Mouse (Mus musculus) heart, embryonic 15.5 days (tissue): ENCODE data around the gene Wfs1. TPM values are rescaled to one million over a fixed set of nuclear protein-coding genes. Genes with fewer than 3 reads are reported as not detected.
"Not testable (repeated sequence)": the region's sequence is repeated elsewhere in the genome, so short reads cannot be mapped to it uniquely, and the experiment has no call there.

Source experiments
- ATAC-seq: fragments of 200-750 bp; cut with Nextera tagmentation; replicated peaks from 2 replicates; pipeline ENCODE4 v1.8.0; 2017; ENCODE audit warnings: low read depth, moderate TSS enrichment; ENCODE audit not compliant: insufficient number of reproducible peaks, insufficient read depth, low FRiP score
- H3K27ac ChIP-seq: fragments of 300-500 bp; sonication (generic); 2 replicates; pipeline ENCODE4 v1.5.1; 2015; ENCODE audit warnings: mild to moderate bottlenecking, inconsistent platforms
- H3K27me3 ChIP-seq: fragments of 300-500 bp; sonication (generic); 2 replicates; pipeline ENCODE4 v1.6.1; 2015; ENCODE audit warnings: inconsistent platforms
- H3K36me3 ChIP-seq: fragments of 300-500 bp; sonication (generic); 2 replicates; pipeline ENCODE4 v1.6.1; 2015; ENCODE audit warnings: mild to moderate bottlenecking, inconsistent platforms
- H3K4me1 ChIP-seq: fragments of 300-500 bp; sonication (generic); replicated peaks from 2 replicates; pipeline ENCODE4 v1.6.1; 2015; ENCODE audit warnings: inconsistent platforms
- H3K4me2 ChIP-seq: fragments of 300-500 bp; sonication (generic); 2 replicates; pipeline ENCODE4 v1.6.1; 2015; ENCODE audit warnings: inconsistent platforms, mild to moderate bottlenecking, moderate library complexity
- H3K4me3 ChIP-seq: fragments of 300-500 bp; sonication (generic); 2 replicates; pipeline ENCODE4 v1.5.1; 2015; ENCODE audit warnings: mild to moderate bottlenecking, inconsistent platforms
- H3K9ac ChIP-seq: fragments of 300-500 bp; sonication (generic); 2 replicates; pipeline ENCODE4 v1.6.1; 2015; ENCODE audit warnings: mild to moderate bottlenecking, inconsistent platforms
- H3K9me3 ChIP-seq: fragments of 300-500 bp; sonication (generic); replicated peaks from 2 replicates; pipeline ENCODE4 v1.6.1; 2016; ENCODE audit warnings: inconsistent platforms
- WGBS: fragments of 180-500 bp; shearing (Covaris S2); methylation state at CpG from one replicate; pipeline ENCODE4 v1.1.7; 2015; ENCODE audit warnings: mixed read lengths; 5-methylcytosine and 5-hydroxymethylcytosine counted together
- polyA plus RNA-seq: library from polyadenylated mRNA; unstranded; fragments of >200 nt; fragmentation: Nextera tagmentation; extraction: Ambion mirVana; gene quantifications from 2 replicates; pipeline ENCODE4 v1.2.1, GENCODE M21; 2015

Wfs1 gene
- polyA plus RNA-seq, 1 experiment from 2014 or later, result 15.4 TPM

DNA sequence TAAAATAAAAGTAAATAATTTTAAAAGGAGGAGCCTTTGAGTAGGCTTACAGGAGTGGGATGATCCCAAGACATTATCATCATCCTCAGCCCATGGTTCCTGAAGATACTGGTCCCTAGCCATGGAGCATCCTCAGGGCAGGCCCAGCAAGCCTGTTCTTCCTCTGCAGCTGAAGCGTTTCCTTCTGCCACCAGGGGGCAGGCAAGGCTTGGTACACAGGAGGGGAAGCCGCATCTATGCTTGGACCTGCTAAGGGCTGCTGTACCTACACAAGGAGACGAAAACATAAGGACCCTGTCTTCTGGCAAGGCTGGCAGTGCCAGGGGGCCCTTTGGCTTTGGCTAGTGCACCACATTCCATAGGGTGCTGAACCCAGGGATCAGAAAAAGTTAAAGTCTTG lies 40.2 kb downstream of the Wfs1 start:
- H3K4me1 ChIP-seq, result no peaks in the 10 kb centered on the region
- peaks cover 19% of the 10 kb centered on the region; the same call in 1 of the 2 replicates for H3K27me3 ChIP-seq
- H3K36me3 ChIP-seq, result no peaks in the 10 kb centered on the region
- no peak overlapping the region for H3K9ac ChIP-seq
- ATAC-seq, result no peak
- 7% methylated on average over 3 of the region's 3 CpGs for WGBS
- no peak overlapping the region for H3K4me3 ChIP-seq
- no peak overlapping the region for H3K4me2 ChIP-seq
- H3K27ac ChIP-seq, result no peak overlapping the region
- H3K9me3 ChIP-seq, result no peaks in the 10 kb centered on the region

DNA sequence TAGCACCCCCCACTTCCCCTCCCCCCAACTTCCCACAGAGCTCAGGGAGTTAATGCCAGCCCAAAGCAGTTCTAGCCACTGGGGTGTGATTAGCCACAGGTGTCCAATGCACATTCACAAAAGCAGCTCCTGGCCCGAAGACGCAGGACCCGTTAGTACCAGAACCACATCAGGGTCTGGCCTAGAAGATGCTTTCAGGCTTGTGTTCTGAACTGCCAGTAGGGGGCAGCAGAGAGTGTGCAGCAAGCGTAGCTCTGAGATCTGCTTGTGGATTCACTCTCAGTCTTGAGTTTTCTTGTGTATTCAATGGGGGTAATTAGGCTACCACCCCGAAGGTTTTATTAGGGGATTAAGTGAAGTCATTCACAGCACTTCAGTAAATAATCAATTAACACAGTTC lies 42.6 kb downstream of the Wfs1 start:
- WGBS, result 13% methylated on average over 5 of the region's 5 CpGs
- no peaks in the 10 kb centered on the region for H3K9me3 ChIP-seq
- H3K4me1 ChIP-seq, result no peaks in the 10 kb centered on the region
- no peak overlapping the region for H3K4me2 ChIP-seq
- H3K9ac ChIP-seq, result no peak overlapping the region
- H3K27me3 ChIP-seq, result peaks cover 10% of the 10 kb centered on the region; the same call in 1 of the 2 replicates
- no peak for ATAC-seq
- no peaks in the 10 kb centered on the region for H3K36me3 ChIP-seq
- H3K27ac ChIP-seq, result no peak overlapping the region
- H3K4me3 ChIP-seq, result no peak overlapping the region

DNA sequence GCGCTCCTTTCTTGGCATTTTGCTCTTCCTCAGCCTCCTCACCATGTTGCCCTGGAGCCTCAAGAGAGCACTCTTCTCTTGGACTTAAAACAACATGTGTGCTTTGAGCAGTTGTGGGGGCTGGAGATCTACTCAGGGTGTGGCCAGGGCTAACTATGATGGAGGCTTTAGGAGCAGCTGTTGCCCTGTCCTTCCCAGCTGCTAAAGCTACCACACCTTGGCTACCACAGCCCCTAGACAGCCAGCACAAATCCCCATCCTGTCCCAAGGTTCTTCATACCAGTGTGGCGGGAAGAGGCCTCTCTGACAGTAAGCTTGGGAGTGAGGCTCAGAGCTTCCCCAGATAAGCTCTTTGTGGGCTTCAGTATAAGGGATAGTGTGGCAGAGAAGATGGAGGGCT lies 43.3 kb downstream of the Wfs1 start:
- Histone ChIP-seq H3K9me3 (no peaks in the 10 kb centered on the region), H3K27me3 (peaks cover 10% of the 10 kb centered on the region; the same call in 1 of the 2 replicates), H3K9ac (no peak overlapping the region), H3K4me2 (no peak overlapping the region), H3K27ac (no peak overlapping the region), H3K4me1 (no peaks in the 10 kb centered on the region), H3K36me3 (no peaks in the 10 kb centered on the region), H3K4me3 (no peak overlapping the region)
- WGBS, result 72% methylated on average over 2 of the region's 2 CpGs
- no peak for ATAC-seq

DNA sequence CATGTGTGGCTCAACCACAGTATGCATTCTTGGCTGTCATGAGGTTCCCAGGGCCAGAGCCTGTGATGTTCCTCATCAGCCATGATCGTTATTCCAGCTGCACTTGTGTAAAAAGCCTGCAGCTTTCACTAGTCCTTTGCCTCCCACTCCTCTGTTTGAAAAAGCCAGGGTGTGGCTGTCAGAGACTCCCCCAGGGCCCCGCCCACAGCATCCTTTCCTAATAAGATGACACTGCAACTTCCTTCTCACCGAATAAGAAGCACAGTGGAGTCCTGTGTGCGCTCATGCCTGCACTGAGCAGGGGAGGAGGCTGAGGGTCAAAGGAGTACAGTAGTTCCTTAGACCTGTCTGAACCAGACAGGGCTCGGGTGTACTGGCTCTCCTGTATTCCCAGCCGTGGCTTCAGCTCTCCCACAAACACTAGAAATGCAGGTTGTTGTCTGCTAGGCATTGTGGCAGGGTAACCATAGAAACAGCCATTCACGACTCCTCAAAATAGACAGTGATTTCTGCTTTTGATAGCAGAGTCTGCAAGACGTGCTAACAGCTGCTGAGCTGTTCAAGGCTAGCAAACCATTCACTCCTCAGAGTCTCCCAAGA lies 43.8 kb downstream of the Wfs1 start:
- H3K4me2 ChIP-seq, result no peak overlapping the region

GRCm38 (mm10) chr5:36944552-36944951 lies 44.5 kb downstream of the Wfs1 start:
- Histone ChIP-seq H3K4me3 (no peak overlapping the region), H3K27me3 (peaks cover 9% of the 10 kb centered on the region; the same call in 1 of the 2 replicates), H3K36me3 (no peaks in the 10 kb centered on the region), H3K4me1 (no peaks in the 10 kb centered on the region), H3K9me3 (no peaks in the 10 kb centered on the region), H3K4me2 (no peak overlapping the region), H3K27ac (no peak overlapping the region), H3K9ac (no peak overlapping the region)
- 52% methylated on average over 5 of the region's 5 CpGs for WGBS
- no peak for ATAC-seq

More for the DNA sequence above, 43.8 kb downstream of the Wfs1 start:
- no peak for ATAC-seq
- Histone ChIP-seq H3K4me1 (no peaks in the 10 kb centered on the region), H3K9me3 (no peaks in the 10 kb centered on the region), H3K27me3 (peaks cover 10% of the 10 kb centered on the region; the same call in 1 of the 2 replicates), H3K27ac (no peak overlapping the region), H3K4me3 (no peak overlapping the region), H3K36me3 (no peaks in the 10 kb centered on the region), H3K9ac (no peak overlapping the region)
- WGBS, result 40% methylated on average over 8 of the region's 8 CpGs

GRCm38 (mm10) chr5:36942446-36942845 lies 46.6 kb downstream of the Wfs1 start:
- no peaks in the 10 kb centered on the region for H3K9me3 ChIP-seq
- H3K4me1 ChIP-seq, result no peaks in the 10 kb centered on the region
- no peak overlapping the region for H3K9ac ChIP-seq
- WGBS, result 86% methylated on average over 2 of the region's 2 CpGs
- no peak overlapping the region for H3K27ac ChIP-seq
- no peaks in the 10 kb centered on the region for H3K36me3 ChIP-seq
- ATAC-seq, result no peak
- H3K4me3 ChIP-seq, result no peak overlapping the region
- peaks cover 2% of the 10 kb centered on the region; the same call in 1 of the 2 replicates for H3K27me3 ChIP-seq
- no peak overlapping the region for H3K4me2 ChIP-seq

DNA sequence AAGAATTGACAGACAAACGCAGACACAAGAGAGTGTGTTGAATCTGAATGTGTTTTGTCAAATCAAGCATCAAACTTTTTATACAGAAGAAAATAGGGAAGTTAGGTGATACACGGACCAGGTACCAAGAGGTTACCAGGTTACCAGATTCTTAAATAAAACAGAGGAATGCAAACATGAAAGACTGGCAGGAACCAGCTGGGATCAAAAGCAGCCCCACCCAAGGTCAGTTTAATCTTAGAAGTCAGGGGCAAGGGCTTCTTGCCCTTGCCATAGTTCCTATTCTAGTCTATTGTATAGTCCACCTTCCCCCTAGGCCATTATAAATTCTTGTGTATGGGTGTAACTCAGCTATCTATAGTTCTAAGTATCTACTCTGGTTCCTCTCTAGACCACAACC lies 50.0 kb downstream of the Wfs1 start:
- not testable (repeated sequence) for H3K9me3 ChIP-seq, H3K27ac ChIP-seq, H3K9ac ChIP-seq, H3K4me3 ChIP-seq, ATAC-seq, H3K27me3 ChIP-seq, H3K4me2 ChIP-seq, H3K36me3 ChIP-seq
- H3K4me1 ChIP-seq, result peaks cover 19% of the 10 kb centered on the region
- WGBS, result 84% methylated on average over 2 of the region's 2 CpGs

- Histone ChIP-seq H3K9me3 (no peaks in the 10 kb centered on the region), H3K4me3 (no peak overlapping the region), H3K27me3 (no peaks in the 10 kb centered on the region), H3K36me3 (no peaks in the 10 kb centered on the region), H3K9ac (no peak overlapping the region), H3K4me2 (no peak overlapping the region), H3K27ac (no peak overlapping the region), H3K4me1 (peaks cover 19% of the 10 kb centered on the region)
- 84% methylated on average over 5 of the region's 5 CpGs for WGBS
- no peak for ATAC-seq
These were observed 51.0 kb downstream of the Wfs1 start for GRCm38 (mm10) chr5:36938021-36938420.

GRCm38 (mm10) chr5:36936548-36936947 lies 52.5 kb downstream of the Wfs1 start:
- no peaks in the 10 kb centered on the region for H3K27me3 ChIP-seq
- no peak overlapping the region for H3K4me3 ChIP-seq
- H3K9me3 ChIP-seq, result no peaks in the 10 kb centered on the region
- WGBS, result 51% methylated on average over 7 of the region's 7 CpGs
- no peaks in the 10 kb centered on the region for H3K36me3 ChIP-seq
- no peak for ATAC-seq
- no peak overlapping the region for H3K4me2 ChIP-seq
- peaks cover 19% of the 10 kb centered on the region for H3K4me1 ChIP-seq
- H3K27ac ChIP-seq, result no peak overlapping the region
- H3K9ac ChIP-seq, result no peak overlapping the region

DNA sequence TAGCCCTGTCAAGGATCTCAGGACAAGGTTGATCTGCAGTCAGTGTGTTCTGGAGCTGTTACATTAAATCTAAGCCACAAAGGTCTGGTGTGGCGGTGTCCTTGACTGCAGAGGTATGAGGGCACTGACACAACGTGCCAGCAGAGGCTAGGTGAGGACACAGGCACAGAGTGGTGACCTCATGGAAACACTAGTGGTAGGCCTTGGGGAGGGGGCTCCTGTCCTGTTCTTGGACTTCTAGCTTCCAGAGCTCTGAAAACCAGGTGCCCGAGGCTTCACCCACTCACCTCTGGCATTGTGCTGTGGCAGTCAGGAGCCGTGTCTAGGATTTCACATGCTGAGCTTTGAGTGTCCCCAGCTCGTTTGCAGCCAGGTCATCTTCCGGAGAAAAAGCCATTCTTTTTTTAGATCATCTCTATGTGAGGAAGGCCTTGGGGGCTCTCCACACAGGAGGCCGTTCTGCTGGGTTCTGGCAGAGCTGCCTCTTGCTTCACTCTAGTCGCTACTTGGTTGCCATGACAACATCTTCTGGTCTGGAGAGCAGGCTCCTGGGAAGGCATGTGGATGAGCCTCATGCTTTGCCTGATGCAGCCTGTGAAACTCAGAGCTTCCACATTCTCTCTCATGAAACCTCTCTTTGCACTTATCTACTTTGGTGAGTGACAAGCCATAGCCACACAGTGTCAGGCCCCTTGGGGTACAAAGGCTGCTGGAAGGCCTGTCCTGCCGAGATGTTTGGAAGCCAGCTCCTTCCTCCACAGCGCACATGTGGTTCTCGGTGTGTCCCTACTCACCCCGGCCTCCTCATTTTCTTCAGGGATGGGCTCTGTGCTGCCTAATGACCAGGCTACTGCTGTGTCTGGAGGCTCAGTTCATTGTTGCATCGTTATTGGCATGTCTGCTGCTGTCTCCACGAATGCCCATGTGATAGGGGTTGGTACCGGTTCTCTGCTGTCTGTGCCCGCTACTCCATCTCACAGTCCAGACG lies 53.2 kb downstream of the Wfs1 start:
- Histone ChIP-seq H3K4me3 (no peak overlapping the region), H3K9ac (no peak overlapping the region), H3K4me2 (no peak overlapping the region), H3K36me3 (no peaks in the 10 kb centered on the region), H3K27ac (0 out of 2 replicates have a peak overlapping the region, but pooled peaks have one; percentile 9), H3K4me1 (peaks cover 19% of the 10 kb centered on the region), H3K27me3 (no peaks in the 10 kb centered on the region), H3K9me3 (no peaks in the 10 kb centered on the region)
- peak; percentile 36; the same call in 1 of the 2 replicates for ATAC-seq
- 47% methylated on average over 17 of the region's 17 CpGs for WGBS

DNA sequence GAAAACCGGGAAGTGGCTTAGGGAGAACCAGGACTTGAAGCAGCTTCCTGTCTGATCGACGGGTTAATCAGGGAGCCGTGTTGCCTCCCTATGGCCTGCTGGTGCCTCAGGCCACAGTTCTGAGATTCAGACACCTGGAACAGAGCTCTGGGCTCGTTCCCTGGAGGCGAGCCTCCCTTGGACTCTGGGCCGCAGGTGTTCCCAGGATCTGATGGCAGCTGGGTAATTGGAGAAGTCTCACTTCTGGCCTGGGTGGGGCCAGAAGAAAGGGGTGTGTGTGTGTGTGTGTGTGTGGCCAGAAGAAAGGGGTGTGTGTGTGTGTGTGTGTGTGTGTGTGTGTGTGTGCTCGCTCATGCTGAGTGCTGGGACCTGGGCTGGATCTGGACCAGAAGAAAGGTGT lies 55.6 kb downstream of the Wfs1 start:
- no peaks in the 10 kb centered on the region for H3K9me3 ChIP-seq
- no peak overlapping the region for H3K4me2 ChIP-seq
- H3K4me1 ChIP-seq, result peaks cover 19% of the 10 kb centered on the region
- H3K9ac ChIP-seq, result no peak overlapping the region
- no peak for ATAC-seq
- 53% methylated on average over 8 of the region's 8 CpGs for WGBS
- H3K27me3 ChIP-seq, result no peaks in the 10 kb centered on the region
- no peaks in the 10 kb centered on the region for H3K36me3 ChIP-seq
- no peak overlapping the region for H3K4me3 ChIP-seq
- no peak overlapping the region for H3K27ac ChIP-seq
